Mouse (Mus musculus) thymus, postnatal 4 days (tissue): Measurements from ENCODE around the gene Msh5.
A peak's percentile ranks its signal among the peaks of the same experiment; 100 is the strongest.

Experiments
- DNase-seq: peaks from one replicate; pipeline ENCODE4 v3.0.0; 2021

The Msh5 gene

DNA sequence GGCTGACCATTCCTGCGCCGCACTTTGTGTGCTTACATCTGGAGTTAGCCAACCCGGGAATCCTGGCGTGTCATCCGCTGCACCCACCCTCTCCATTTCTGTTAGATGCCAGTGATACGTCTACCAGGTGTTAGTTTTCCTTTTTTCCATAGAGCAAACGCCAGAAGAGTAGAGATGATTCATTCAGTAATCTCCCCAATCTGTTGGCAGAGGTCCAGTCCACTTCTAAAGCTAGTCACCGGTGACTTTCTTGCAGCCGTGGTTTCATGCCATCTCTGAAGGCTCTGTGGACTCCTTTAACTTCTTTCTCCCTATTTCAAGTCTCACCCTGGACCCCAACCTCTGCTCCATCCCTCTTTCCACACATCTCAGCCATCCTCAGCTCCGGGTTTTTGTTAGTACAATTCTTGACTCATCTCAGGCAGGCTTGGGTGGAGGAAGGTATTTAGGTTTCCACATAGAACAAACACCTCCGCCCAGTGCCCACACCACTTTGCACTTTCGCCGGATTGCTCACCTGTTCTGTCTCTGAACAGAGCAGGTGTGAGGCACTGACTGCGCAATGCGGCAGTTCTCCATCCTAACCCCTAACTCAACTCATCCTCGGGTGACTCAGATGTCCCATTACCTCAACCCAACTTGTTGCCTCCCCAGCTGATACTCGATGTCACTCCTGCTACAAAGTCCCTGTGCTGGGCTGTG, 21.8 kb upstream of the Msh5 start:
- no peak for DNase-seq

DNA sequence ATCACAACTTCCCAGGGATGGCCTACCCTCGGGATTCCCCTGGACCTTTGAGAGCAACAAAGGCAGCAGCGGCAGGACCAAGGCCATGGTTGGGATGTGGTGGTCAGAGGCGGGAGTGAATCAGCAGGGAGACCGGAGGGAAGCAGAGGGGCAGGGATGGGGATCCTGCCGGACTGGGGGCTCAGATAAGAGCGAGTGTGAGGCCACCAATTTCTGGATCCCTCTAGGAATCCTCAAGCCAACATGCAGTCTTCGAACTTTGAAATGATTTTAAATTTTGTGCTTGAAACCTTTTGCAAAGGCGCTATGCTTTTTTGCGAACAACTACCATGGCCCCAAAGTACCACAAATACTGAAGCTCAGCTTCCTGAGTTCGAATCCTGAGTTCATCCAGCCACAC, 19.5 kb upstream of the Msh5 start, which contains the start of gene Mpig6b:
TSS of gene Mpig6b (minus strand) at position 101 of the 400 bp plus-strand sequence.
- DNase-seq, result no peak

DNA sequence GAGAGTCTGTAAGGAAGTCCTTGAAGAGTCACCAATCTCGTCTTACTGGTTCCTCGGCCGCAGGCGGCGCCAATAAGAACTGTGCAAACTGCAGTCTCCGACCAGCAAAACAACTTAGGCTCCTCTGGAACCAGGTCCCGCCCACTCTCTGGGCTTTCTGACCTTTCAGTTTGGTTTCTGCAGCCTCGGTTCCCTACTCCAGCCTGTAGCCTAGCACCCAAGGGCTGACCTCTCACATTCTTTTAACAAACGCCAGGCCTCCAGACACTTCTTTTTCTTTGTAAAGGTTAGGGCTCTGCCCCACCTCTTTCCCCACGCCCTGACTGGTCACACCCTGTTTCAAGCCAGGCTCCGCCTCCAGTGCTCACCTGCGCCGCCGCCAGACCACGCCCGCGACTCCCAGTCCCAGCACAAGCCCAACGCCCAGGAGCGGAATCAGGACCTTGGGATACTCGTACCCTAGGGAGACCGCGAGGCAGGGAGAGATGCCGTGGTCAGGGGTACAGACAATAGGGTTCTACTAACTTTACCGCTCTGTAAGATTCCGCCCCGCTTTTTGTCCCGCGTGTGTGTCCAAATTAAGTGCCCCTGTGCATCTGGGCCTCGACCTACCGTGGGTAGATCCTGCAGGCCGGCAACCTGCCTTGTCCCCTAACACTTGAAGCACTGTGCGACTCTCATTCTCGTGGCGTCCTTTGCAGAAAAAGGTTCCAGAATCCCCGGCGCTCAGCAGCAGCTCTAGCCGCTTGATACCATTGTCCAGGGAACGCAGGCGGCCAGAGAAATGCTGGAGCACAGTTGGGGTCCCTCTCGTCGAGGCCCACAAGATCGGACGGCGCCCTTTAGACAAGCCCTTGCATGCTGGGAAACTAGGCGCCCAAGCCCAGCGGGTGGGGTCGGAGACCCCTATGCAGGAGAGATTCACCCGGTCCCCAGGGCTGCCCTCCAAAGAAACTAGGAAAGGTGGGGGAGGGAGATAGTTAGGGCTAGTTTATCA, 18.7 kb upstream of the Msh5 start, which contains the start of gene Ly6g6c:
TSS of gene Ly6g6c (plus strand) at position 438 of the 997 bp plus-strand sequence.
- DNase-seq, result peak; percentile 57

DNA sequence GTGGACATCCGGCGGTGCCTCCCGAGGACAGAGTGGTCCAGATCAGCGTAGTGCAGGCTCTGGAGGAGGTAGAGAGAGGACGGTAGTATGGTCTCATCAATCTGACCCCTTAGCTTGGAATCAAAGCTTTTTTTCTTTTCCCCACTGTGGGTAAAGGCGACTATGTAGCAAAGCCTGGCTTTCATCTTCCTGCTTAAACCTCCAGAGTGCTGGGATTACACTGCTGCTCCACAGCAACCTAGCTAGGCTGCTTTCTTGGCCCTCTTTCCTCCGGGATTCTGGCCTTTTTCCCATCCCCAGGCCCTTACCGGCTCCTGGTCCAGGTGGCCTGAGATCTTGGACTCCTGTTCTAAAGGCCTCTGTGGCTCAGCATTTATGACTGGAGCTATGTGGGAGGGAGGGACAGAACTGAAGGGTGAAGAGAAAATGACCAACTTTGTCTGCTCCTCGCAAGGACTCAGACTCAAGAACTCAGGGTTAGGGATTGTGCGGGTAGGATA, 17.9 kb upstream of the Msh5 start:
- no peak for DNase-seq

DNA sequence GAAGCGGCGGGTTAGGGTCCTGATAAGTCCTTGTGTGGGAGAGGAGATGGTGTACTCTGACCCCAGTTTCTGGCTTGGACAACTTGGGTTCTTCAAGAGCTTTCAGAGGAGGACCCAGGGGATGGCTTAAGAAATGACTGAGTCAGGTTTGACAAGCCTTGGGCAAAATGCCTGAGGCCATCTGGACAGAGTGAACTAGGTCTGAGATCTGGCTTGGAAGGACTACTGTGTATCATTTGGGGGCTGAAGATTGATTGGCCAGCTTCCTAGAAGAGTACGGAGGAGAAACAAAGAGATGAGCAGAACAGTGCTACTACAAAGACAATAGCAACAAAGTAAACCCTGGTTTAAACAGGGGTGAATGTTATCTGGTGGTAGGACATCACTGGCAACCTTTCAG, 16.9 kb upstream of the Msh5 start:
- DNase-seq, result no peak

DNA sequence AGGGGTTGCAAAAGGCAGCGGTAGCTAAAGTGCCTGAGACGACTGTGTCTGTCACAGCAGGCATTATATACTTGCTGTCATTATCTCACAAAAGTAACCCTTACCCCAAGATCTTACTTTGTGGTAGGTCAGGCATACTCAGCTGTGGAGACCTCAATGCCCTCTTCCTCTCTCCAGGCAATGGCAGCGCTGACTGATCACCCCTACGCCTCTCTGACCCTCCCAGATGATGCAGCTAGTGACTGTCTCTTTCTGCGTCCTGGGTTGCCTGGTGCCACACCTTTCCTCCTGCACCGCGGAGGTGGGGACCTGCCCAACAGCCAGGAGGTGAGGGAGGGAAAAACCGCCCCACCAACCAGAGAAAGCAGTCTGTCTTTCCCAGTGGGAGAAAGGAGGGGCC, 14.8 kb upstream of the Msh5 start:
- DNase-seq, result no peak

DNA sequence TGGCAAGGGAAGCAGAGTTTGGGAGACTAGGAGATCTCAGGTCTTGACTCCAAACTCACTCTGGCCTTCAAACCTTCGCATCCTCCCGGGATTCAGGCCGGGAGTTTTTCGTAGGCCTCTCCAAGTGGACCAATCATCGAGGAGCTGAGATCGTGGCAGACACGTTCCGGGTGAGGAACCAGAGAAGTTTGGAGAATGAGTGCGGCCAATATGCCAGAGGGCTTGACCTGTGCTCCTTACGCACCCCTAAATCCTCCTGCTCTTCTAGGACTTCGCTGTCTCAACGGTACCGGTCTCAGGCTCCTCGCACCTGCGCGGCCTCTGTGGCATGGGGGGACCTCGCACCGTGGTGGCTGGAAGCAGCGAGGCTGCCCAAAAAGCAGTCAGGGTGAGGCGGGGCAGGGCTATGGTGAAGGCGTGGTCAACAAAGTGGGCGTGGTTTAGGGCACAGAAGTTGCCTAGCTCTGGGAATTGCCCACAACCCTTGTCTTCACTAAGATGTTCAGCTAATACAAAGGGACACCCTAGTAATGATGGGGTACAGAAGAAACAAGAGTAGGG, 14.3 kb upstream of the Msh5 start:
- no peak for DNase-seq

DNA sequence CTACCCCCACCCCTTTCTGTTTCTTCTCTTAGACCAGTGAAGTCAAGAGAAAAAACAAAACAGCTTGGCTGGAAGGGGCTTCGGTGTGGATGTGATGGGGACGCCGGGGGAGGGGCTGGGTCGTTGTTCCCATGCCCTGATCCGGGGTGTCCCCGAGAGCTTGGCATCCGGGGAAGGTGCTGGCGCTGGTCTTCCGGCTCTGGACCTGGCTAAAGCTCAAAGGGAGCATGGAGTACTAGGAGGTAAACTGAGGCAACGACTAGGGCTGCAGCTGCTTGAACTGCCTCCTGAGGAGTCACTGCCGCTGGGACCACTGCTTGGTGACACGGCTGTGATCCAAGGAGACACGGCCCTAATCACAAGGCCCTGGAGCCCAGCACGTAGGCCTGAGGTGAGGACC, 13.5 kb upstream of the Msh5 start:
- DNase-seq, result peak; percentile 50

DNA sequence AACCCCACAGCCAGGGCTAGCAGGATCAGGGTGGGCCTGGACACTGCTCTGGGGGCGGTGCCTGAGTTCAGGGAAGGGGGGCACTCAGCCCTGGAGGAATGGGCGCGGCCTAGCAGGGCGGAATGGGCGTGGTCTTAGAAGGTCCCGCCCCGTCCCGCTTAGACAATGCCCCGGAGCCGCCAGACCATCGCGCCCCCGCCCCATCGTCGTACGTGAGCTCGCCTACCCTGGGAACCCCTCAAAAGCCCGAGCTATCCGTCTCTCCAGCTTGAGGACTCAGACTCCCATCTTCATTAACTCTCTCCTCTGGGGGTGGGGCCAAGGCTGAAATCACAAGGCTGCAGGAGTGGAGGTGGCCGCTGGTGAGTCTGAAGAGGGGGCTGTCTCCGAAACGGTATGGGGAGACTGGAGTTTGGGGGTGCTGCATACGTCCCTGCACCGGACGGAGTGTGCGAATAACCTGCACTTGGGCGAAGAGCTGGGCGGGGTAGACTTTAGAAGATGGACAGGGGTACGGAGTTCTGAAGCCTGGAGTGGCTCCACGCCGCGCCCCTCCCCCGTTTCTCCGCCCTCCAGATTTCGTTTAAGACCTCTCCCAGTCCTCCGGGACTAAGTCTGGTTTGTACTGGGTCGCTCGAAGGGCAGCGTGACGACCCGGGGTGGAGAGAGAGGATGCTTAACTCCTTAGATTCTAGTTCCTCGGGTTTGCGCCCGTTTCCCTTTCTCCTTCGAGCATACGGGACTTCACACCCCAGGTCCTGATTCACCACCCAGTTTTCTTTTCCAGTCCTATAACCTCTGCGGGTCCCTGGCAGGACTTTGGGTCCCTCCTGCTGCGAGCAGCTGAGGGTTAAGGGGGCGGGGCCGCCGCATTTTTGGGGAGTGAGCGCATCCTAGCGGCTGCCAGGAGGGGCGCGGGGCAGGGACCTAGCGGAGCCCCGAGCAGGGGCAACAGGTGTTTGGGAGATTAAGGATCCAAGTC, 12.7 kb upstream of the Msh5 start, which contains the start of gene Ddah2:
TSS of gene Ddah2 (plus strand) at position 125 of the 982 bp plus-strand sequence.
- peak; percentile 97 for DNase-seq

DNA sequence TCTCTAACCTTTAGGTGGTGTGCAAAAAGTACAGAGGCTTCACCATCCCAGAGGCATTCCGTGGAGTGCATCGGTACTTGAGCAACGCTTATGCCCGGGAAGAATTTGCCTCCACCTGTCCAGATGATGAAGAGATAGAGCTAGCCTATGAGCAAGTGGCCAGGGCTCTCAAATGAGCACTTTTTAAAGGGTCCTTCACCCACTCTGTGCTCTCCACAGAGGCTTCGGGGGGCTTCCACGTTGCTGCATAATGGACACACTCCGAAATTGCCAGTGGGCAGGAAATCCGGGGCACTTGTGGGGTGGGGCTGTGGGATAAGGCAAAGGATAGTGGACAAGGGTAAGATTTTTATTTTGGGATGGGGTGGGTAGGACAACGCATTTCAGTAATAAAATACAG, 11.8 kb upstream of the Msh5 start:
- no peak for DNase-seq

DNA sequence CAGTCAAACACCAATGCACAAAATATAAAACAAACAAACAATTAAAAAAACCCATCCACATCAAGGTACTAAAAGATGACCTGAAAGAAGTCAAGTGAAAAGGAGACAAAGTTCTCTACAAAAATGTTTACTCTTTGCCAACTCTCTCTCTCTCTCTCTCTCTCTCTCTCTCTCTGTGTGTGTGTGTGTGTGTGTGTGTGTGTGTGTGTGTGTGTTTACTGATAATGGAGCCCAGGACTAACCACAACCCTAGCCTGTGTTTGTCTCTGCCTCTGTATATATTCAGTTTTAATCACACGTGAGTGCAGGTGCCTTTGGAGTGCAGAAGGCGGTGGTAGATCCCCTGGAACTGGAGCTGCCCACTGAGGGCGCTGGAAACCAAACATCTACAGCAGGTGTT, 10.5 kb upstream of the Msh5 start:
- no peak for DNase-seq

DNA sequence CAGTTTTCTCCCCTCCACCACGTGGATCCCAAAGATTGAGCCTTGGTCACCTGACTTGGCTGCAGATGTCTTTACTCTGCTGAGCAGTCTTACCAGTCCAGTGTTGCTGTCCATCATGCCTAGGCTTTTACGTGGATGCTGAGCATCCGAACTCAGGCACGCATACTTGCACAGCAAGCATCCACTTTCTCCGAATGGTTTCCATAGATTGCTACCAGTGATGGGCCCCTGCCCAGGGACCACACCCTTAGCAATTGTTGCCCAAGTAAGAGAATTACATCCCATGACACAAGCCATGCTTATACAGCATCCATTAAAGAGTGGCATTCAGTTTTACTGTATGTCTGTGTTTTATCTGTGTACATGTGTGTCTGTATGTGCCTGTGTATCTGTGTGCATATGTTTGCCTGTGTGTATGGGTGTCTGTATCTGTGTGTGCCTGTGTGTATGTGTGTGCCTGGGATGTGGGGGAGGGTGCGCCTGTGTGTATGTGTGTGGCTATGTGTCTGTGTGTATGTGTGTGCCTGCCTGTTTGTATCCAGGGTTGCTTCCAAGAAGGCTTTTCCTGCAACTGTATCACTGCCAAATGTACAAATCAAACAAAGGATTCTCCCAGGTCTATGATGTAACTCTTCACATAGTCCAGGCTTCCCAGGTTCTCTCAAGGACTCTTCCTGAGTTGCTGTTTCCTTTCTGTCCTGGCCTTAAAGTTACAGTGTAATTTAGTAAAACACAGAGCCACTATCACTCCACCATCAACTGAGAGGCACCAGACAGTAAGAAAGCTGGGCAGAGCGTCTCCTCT, 9.3 kb upstream of the Msh5 start:
- no peak for DNase-seq

DNA sequence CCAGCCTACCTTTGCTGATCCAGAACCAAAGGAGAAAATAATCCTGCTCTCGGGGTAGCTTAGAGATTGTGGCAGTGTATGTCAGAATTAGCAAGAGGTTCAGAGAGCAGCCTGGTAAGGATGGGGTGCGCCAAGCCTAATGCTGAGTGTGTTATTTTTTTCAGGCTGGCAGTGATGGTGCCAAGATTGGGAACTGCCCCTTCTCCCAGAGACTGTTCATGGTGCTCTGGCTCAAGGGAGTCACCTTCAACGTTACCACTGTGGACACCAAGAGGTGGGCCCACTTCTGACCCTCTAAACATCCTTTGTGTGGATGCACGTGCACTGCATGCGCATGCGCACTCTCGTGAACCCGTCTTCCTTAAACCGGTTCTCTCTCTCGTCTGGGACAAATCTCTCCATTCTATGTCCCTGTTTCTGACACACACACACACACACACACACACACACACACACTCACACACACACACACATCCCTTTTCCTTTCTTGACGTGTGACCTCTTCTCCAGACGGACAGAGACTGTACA, 5.8 kb upstream of the Msh5 start:
- no peak for DNase-seq

DNA sequence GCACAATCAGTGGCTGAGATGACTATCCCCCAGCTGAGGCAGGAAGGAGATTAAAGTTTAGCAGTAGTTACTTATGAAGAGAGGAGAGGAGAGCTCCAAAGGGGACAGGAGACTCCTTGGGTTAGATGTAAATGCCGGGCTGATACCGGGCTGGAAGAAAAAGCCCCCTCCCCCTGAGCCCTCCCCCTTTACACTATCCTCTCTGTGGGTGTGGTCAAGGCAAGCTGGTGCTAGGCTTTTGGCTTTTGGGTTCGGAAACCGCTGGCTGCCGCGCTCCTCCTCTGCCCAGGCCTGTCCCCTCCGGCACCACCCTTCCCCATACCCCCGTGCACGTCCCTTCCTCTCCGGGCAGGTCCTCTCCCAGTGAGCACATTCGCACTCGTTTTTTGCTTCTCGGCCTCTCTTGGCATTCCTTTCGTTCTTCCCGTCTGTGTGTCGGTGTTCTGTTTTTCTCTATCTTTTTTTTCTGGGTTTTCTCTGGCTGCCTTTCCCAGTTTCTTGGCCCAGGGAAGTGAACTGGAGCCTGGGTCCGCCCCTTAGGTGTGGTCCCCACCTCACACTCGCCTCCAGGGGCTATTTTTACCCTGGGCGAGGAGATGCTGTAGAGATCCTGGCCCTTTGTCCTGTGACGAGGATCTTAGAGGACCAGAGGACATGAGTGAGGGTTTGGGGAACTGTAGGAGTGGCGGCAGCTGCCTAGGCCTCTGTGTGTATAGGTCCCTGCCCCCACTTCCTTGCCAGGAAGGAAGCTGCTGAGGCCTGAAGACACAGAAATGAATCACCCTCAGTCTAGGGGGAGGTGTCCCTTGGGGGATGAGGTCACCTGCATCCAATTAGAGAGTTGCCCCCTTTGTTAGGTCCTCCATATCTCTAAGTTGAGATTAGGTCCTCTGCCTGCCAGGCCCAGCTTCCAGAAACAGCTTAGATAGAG, 4.9 kb upstream of the Msh5 start:
- peak; percentile 73 for DNase-seq

DNA sequence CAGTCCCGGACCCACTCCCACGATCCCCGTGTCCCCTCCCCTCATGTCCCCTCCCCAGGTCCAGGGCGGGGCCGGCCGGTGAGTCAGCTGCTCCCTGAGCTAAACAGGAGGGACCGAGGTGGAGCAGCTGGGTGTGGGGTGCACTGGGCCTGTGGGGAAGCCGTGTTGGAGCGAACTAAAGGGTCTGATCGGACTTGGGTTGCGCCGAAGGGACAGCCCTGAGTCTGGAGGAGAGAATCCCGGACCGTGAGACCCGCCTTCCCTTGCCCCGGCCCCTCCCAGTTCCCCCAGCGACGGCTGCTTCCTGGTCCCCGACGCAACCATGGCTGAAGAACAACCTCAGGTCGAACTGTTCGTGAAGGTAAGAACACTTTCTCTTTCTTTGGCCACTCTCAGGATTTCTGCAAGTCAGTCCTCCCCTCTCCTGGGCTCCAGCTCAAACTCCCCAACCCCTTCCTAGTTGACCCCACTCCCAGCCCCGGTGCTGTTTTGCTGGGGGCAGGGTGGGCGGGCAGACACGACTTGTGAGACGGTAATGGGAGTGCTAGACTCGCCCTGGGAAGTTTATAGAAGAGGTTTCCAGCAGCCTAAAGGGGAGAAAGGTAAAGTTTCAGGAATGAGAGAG, 3.7 kb upstream of the Msh5 start:
- DNase-seq, result peak; percentile 86

DNA sequence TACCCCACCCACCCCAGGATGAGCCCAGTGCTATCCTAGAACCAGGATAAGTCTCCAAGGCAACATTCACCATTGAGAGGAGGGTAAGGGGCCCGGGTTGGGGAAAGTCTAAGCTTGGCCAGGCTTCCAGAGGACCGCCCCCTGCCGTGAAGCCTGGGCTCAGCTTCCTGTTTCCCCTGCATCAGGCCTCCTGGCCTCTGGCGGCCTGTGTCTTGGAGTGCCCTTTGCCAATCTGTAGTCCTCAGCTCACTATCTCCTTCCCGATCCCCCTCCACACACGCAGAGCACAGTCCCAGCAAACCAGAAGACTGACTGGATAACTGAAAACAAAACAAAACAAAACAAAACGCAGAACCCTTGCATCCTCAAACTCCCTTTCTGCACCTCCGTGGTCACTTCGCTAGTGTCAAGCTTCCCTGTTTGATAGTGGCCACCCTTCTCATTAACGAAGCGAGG, 3.0 kb upstream of the Msh5 start, which contains the start of gene Clic1:
TSS of gene Clic1 (plus strand) at position 406 of the 456 bp plus-strand sequence.
- peak; percentile 83 for DNase-seq

DNA sequence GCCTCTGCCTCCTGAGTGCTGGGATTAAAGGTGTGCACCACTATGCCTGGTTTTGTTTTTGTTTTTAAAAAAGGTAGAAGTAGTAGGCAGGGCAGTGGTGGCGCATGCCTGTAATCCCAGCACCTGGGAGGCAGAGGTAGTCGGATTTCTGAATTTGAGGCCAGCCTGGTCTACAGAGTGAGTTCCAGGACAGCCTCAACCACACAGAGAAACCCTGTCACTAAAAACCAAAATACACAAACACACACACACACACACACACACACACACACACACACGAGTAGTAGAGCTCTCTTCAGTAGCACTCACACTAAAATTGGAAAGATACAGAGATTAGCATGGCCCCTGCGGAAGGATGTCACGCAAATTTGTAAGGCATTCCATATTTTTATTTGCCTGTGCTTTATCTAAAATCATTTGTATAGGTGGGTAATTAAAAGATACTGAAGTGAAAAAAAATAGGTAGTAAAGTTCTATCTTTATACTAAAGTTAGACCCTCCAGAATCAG, 2.4 kb upstream of the Msh5 start:
- peak; percentile 41 for DNase-seq

DNA sequence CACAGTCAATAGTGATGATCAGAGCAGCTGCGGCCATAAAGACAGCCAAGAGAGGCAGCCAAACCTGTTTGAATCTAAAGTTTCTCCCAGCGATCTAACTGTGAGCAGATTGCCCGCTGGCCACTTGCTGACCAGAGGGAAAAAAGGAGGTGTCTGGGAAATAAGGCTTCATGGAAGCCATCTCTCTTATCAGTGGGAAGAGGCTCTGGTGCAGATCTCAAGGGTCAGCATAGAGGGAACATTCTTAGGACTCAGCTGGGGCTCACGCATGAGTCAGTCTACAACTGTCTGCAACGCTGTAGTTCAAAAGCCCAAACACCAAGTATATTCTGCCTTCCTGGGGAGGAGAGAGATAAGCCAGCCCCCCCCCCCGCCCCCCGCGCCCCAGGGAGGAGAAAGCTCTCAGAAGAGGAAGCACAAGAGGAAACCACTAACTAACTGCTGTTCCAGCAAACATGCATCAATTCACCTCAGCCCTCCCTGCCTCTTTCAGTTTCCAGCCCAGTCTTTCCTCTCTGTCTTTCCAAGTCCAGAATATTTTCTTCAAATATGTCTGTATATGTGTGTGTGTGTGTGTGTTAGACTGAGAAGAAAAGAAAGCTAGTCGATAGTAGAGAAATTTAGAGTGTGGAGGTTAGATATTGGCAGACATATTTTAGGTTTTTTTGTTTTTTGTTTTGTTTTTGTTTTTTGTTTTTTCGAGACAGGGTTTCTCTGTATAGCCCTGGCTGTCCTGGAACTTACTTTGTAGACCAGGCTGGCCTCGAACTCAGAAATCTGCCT, 1.8 kb upstream of the Msh5 start:
- DNase-seq, result peak; percentile 58
